28 mouse cellular contexts compared by ENCODE assay signal in the genomic region with DNA sequence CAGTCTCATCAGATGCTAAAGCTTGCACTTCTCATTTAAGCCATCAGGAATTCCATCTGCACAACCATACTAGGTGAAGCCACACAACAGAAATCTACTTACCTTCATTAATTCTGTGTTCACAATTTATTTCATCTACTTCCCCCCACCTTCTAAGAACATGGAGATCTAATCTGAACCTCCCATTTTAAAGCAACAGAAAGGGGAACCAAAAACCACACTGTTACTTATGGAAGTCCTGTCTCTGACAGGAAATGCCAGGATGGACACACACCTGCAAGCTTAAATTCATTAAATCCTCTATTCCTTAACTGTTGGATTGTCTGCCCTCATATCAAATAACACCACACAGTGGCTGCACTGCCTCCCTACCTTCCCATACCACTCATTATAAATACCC. TPM values are rescaled to one million over a fixed set of nuclear protein-coding genes. Genes with fewer than 3 reads are reported as not detected.
DNase-seq lines count a peak whose midpoint lies in the region; ATAC-seq and TF ChIP-seq lines count a peak whose summit lies in the region.
"Had no signal": no experiment of that assay in that cellular context is flagged by ENCODE, and none has a peak within 500 bp of the region (broad histone marks: within the 10 kb centered on the region; RNA-seq: fewer than 3 reads in every experiment).

No protein-coding gene starts in this region.

- intact Hi-C loops in heart, postnatal 10 days (cut with DNase I), result no loop called here

- TF ChIP-seq EP300 in liver, postnatal 0 days (IDR thresholded peaks at IDR 0.05; ENCODE audit: low read depth), result no peak

- no peak overlapping the region for H3K9ac ChIP-seq in liver, postnatal 0 days (replicated peaks)
- no peak overlapping the region for H3K9ac ChIP-seq in liver, embryonic 12.5 days
- H3K9ac ChIP-seq: forebrain, embryonic 13.5 days; heart, embryonic 12.5 days; heart, embryonic 15.5 days; hindbrain, embryonic 14.5 days had no signal

- peaks cover 23% of the 10 kb centered on the region for H3K4me1 ChIP-seq in liver, postnatal 0 days (ENCODE audit: insufficient read depth)
- H3K4me1 ChIP-seq in liver, embryonic 12.5 days, result peaks cover 27% of the 10 kb centered on the region
- H3K4me1 ChIP-seq: forebrain, embryonic 13.5 days had no signal

- H3K9me3 ChIP-seq in liver, postnatal 0 days (ENCODE audit: low read length), result no peaks in the 10 kb centered on the region
- H3K9me3 ChIP-seq in liver, embryonic 12.5 days (replicated peaks), result no peaks in the 10 kb centered on the region
- H3K9me3 ChIP-seq: forebrain, embryonic 10.5 days; forebrain, embryonic 13.5 days; heart, embryonic 12.5 days; heart, embryonic 15.5 days had no signal

- no peak for TF ChIP-seq CTCF in liver, postnatal 0 days (IDR thresholded peaks at IDR 0.05; ENCODE audit: low read depth)

- no peak for DNase-seq in liver, postnatal 0 days
- no peak for DNase-seq in heart, postnatal 10 days
- DNase-seq in ovary, postnatal 36 days (ENCODE audit: low spot score), result no peak
- no peak for DNase-seq in cerebellum, postnatal 36 days
- DNase-seq in testis, postnatal 10 days (ENCODE audit: low spot score), result no peak
- DNase-seq: adrenal gland, postnatal 10 days; adrenal gland, postnatal 36 days; B cell, adult 2 months; cerebellum, adult 18-20 months; cerebellum, postnatal 14 days; gastrocnemius, postnatal 10 days; gastrocnemius, postnatal 36 days; heart, adult 11 months; heart, postnatal 14 days; heart, postnatal 4 days had no signal

- H3K4me3 ChIP-seq in liver, postnatal 0 days (ENCODE audit: low read depth, low read length), result no peak overlapping the region
- H3K4me3 ChIP-seq in liver, embryonic 12.5 days, result no peak overlapping the region
- H3K4me3 ChIP-seq: forebrain, embryonic 10.5 days; forebrain, embryonic 13.5 days; heart, embryonic 12.5 days; heart, embryonic 15.5 days had no signal

- peak overlapping the region; percentile 7; the same call in 1 of the 2 replicates for H3K4me2 ChIP-seq in liver, postnatal 0 days (ENCODE audit: low read depth, low read length)
- H3K4me2 ChIP-seq in liver, embryonic 12.5 days, result no peak overlapping the region
- H3K4me2 ChIP-seq: forebrain, embryonic 13.5 days; heart, embryonic 12.5 days; heart, embryonic 15.5 days; hindbrain, embryonic 14.5 days had no signal

- no peak for ATAC-seq in liver, postnatal 0 days
- no peak for ATAC-seq in liver, embryonic 12.5 days
- 0 out of 2 replicates have a peak, but pooled peaks have one; percentile 54 for ATAC-seq in common myeloid progenitor, adult 5-6 weeks (replicated peaks; ENCODE audit: low read depth, poor library complexity, severe bottlenecking)
- peak; percentile 52 for ATAC-seq in megakaryocyte progenitor cell, adult 5-6 weeks (replicated peaks; ENCODE audit: poor library complexity)
- ATAC-seq: forebrain, embryonic 13.5 days; forebrain, embryonic 16.5 days; hindbrain, postnatal 0 days; inflammation-experienced regulatory T-cells, adult 6 months; Patski had no signal

- peaks cover 11% of the 10 kb centered on the region for H3K36me3 ChIP-seq in liver, postnatal 0 days (replicated peaks; ENCODE audit: insufficient read depth, low read length)
- peaks cover 32% of the 10 kb centered on the region for H3K36me3 ChIP-seq in liver, embryonic 12.5 days

- peak overlapping the region; percentile 29; the same call in 1 of the 2 replicates for H3K27ac ChIP-seq in liver, postnatal 0 days (ENCODE audit: low read depth)
- no peak overlapping the region for H3K27ac ChIP-seq in liver, embryonic 12.5 days
- H3K27ac ChIP-seq: forebrain, embryonic 10.5 days; forebrain, embryonic 13.5 days; heart, embryonic 15.5 days; hindbrain, embryonic 14.5 days; hindbrain, postnatal 0 days had no signal

- H3K27me3 ChIP-seq in liver, postnatal 0 days (ENCODE audit: insufficient read depth, low read length), result no peaks in the 10 kb centered on the region
- no peaks in the 10 kb centered on the region for H3K27me3 ChIP-seq in liver, embryonic 12.5 days (replicated peaks)
- H3K27me3 ChIP-seq: CH12.LX; forebrain, embryonic 13.5 days; heart, embryonic 12.5 days; heart, embryonic 15.5 days; Patski had no signal

RNA-seq across cellular contexts. Expression of a gene that starts 35.0 kb away (rescaled TPM):
- 19.5 and 20.9 TPM in 2 replicates for polyA plus RNA-seq in liver, postnatal 0 days (2015; fragmentation: Nextera tagmentation; extraction: Ambion mirVana)
- 30.2 and 31.9 TPM in 2 replicates for polyA plus RNA-seq in liver, embryonic 12.5 days (2016; fragmentation: Nextera tagmentation; extraction: Ambion mirVana)
- total RNA-seq in common myeloid progenitor, adult 5-6 weeks (2017), result 34.5 and 49.8 TPM in 2 replicates
- 56.1 and 75.9 TPM in 2 replicates for total RNA-seq in megakaryocyte progenitor cell, adult 5-6 weeks (2015)
- total RNA-seq in megakaryocyte progenitor cell, adult 5-6 weeks (2017), result 20.3 and 40.8 TPM in 2 replicates
- 10 to 100 TPM; 26.3 to 26.7 TPM for total RNA-seq in heart, postnatal 10 days (2021)

Comparison
In these comparisons a context has a peak if more than half of its experiments do, and no peak if none do; other contexts are left out.
1. ATAC-seq: peak in common myeloid progenitor, adult 5-6 weeks (single experiment) and megakaryocyte progenitor cell, adult 5-6 weeks (single experiment); none in liver, postnatal 0 days (single experiment) and liver, embryonic 12.5 days (single experiment).